Mouse (Mus musculus): ENCODE results near the gene 2900011O08Rik. TPM values are rescaled to one million over a fixed set of nuclear protein-coding genes. Genes with fewer than 3 reads are reported as not detected.
"Not testable (repeated sequence)": the region's sequence is repeated elsewhere in the genome, so short reads cannot be mapped to it uniquely, and the experiment has no call there.

The 2900011O08Rik gene
- polyA plus RNA-seq, 1 experiment from 2014 or later, result 142 TPM

- Histone ChIP-seq H3K4me3 (ENCODE audit: low read depth, low read length) (no peak overlapping the region), H3K9ac (ENCODE audit: low read length) (no peak overlapping the region), H3K4me1 (ENCODE audit: control insufficient read depth, insufficient read depth, low read length) (no peaks in the 10 kb centered on the region), H3K9me3 (replicated peaks; ENCODE audit: control insufficient read depth, low read length) (no peaks in the 10 kb centered on the region), H3K27me3 (replicated peaks; ENCODE audit: control insufficient read depth, insufficient read depth, low read length) (no peaks in the 10 kb centered on the region), H3K36me3 (ENCODE audit: control insufficient read depth, insufficient read depth, low read length) (no peaks in the 10 kb centered on the region), H3K4me2 (ENCODE audit: low read length) (no peak overlapping the region), H3K27ac (ENCODE audit: low read depth, low read length) (no peak overlapping the region)
- WGBS, result 16% methylated on average over 1 of the region's 1 CpGs
- ATAC-seq (no peak), DNase-seq (ENCODE audit: low spot score) (no peak)
Measured at GRCm38 (mm10) chr16:13962053-13962452, 24.4 kb upstream of the 2900011O08Rik start.

GRCm38 (mm10) chr16:13969096-13969495 is 17.3 kb upstream of the 2900011O08Rik start:
- ATAC-seq, result no peak
- WGBS, result 92% methylated on average over 1 of the region's 1 CpGs
- no peak overlapping the region for H3K4me2 ChIP-seq (ENCODE audit: low read length)

GRCm38 (mm10) chr16:13972051-13972450 is 14.4 kb upstream of the 2900011O08Rik start:
- Histone ChIP-seq H3K9ac (ENCODE audit: low read length) (no peak overlapping the region), H3K9me3 (replicated peaks; ENCODE audit: control insufficient read depth, low read length) (no peaks in the 10 kb centered on the region), H3K36me3 (ENCODE audit: control insufficient read depth, insufficient read depth, low read length) (no peaks in the 10 kb centered on the region), H3K4me1 (ENCODE audit: control insufficient read depth, insufficient read depth, low read length) (no peaks in the 10 kb centered on the region), H3K4me2 (ENCODE audit: low read length) (no peak overlapping the region), H3K27me3 (replicated peaks; ENCODE audit: control insufficient read depth, insufficient read depth, low read length) (no peaks in the 10 kb centered on the region), H3K4me3 (ENCODE audit: low read depth, low read length) (no peak overlapping the region), H3K27ac (ENCODE audit: low read depth, low read length) (no peak overlapping the region)
- ATAC-seq (no peak), DNase-seq (ENCODE audit: low spot score) (no peak)
- 92% methylated on average over 8 of the region's 8 CpGs for WGBS

More at GRCm38 (mm10) chr16:13969096-13969495, 17.3 kb upstream of the 2900011O08Rik start:
- no peak for DNase-seq (ENCODE audit: low spot score)
- H3K9me3 ChIP-seq (replicated peaks; ENCODE audit: control insufficient read depth, low read length), result no peaks in the 10 kb centered on the region
- no peaks in the 10 kb centered on the region for H3K36me3 ChIP-seq (ENCODE audit: control insufficient read depth, insufficient read depth, low read length)
- no peak overlapping the region for H3K27ac ChIP-seq (ENCODE audit: low read depth, low read length)
- no peaks in the 10 kb centered on the region for H3K4me1 ChIP-seq (ENCODE audit: control insufficient read depth, insufficient read depth, low read length)
- no peak overlapping the region for H3K9ac ChIP-seq (ENCODE audit: low read length)
- H3K27me3 ChIP-seq (replicated peaks; ENCODE audit: control insufficient read depth, insufficient read depth, low read length), result no peaks in the 10 kb centered on the region
- H3K4me3 ChIP-seq (ENCODE audit: low read depth, low read length), result no peak overlapping the region

- not testable (repeated sequence) for DNase-seq (ENCODE audit: low spot score); H3K4me1 ChIP-seq (ENCODE audit: control insufficient read depth, insufficient read depth, low read length); H3K4me2 ChIP-seq (ENCODE audit: low read length); H3K9me3 ChIP-seq (replicated peaks; ENCODE audit: control insufficient read depth, low read length); H3K9ac ChIP-seq (ENCODE audit: low read length); H3K4me3 ChIP-seq (ENCODE audit: low read depth, low read length); H3K36me3 ChIP-seq (ENCODE audit: control insufficient read depth, insufficient read depth, low read length); H3K27me3 ChIP-seq (replicated peaks; ENCODE audit: control insufficient read depth, insufficient read depth, low read length); ATAC-seq; H3K27ac ChIP-seq (ENCODE audit: low read depth, low read length)
- 80% methylated on average over 4 of the region's 4 CpGs for WGBS
Measured at GRCm38 (mm10) chr16:13976358-13976896, 10.0 kb upstream of the 2900011O08Rik start.

GRCm38 (mm10) chr16:13977026-13977425 is 9.4 kb upstream of the 2900011O08Rik start:
- 54% methylated on average over 1 of the region's 1 CpGs for WGBS

GRCm38 (mm10) chr16:13981726-13982125 is 4.7 kb upstream of the 2900011O08Rik start:
- ATAC-seq; DNase-seq (ENCODE audit: low spot score); H3K9me3 ChIP-seq (replicated peaks; ENCODE audit: control insufficient read depth, low read length); H3K27me3 ChIP-seq (replicated peaks; ENCODE audit: control insufficient read depth, insufficient read depth, low read length); H3K36me3 ChIP-seq (ENCODE audit: control insufficient read depth, insufficient read depth, low read length); H3K4me2 ChIP-seq (ENCODE audit: low read length); H3K4me3 ChIP-seq (ENCODE audit: low read depth, low read length); H3K27ac ChIP-seq (ENCODE audit: low read depth, low read length); H3K9ac ChIP-seq (ENCODE audit: low read length); H3K4me1 ChIP-seq (ENCODE audit: control insufficient read depth, insufficient read depth, low read length): not testable (repeated sequence)
- 74% methylated on average over 3 of the region's 3 CpGs for WGBS

More at GRCm38 (mm10) chr16:13977026-13977425, 9.4 kb upstream of the 2900011O08Rik start:
- not testable (repeated sequence) for H3K9me3 ChIP-seq (replicated peaks; ENCODE audit: control insufficient read depth, low read length); H3K36me3 ChIP-seq (ENCODE audit: control insufficient read depth, insufficient read depth, low read length); H3K4me2 ChIP-seq (ENCODE audit: low read length); H3K4me3 ChIP-seq (ENCODE audit: low read depth, low read length); H3K4me1 ChIP-seq (ENCODE audit: control insufficient read depth, insufficient read depth, low read length); DNase-seq (ENCODE audit: low spot score); H3K27ac ChIP-seq (ENCODE audit: low read depth, low read length); ATAC-seq; H3K27me3 ChIP-seq (replicated peaks; ENCODE audit: control insufficient read depth, insufficient read depth, low read length); H3K9ac ChIP-seq (ENCODE audit: low read length)

GRCm38 (mm10) chr16:13983161-13983560 is 3.2 kb upstream of the 2900011O08Rik start:
- H3K9ac ChIP-seq (ENCODE audit: low read length), result no peak overlapping the region
- no peak overlapping the region for H3K4me3 ChIP-seq (ENCODE audit: low read depth, low read length)
- 82% methylated on average over 5 of the region's 5 CpGs for WGBS
- H3K27ac ChIP-seq (ENCODE audit: low read depth, low read length), result no peak overlapping the region
- no peak overlapping the region for H3K4me2 ChIP-seq (ENCODE audit: low read length)
- peaks cover 9% of the 10 kb centered on the region for H3K4me1 ChIP-seq (ENCODE audit: control insufficient read depth, insufficient read depth, low read length)
- no peaks in the 10 kb centered on the region for H3K36me3 ChIP-seq (ENCODE audit: control insufficient read depth, insufficient read depth, low read length)
- H3K9me3 ChIP-seq (replicated peaks; ENCODE audit: control insufficient read depth, low read length), result no peaks in the 10 kb centered on the region
- H3K27me3 ChIP-seq (replicated peaks; ENCODE audit: control insufficient read depth, insufficient read depth, low read length), result no peaks in the 10 kb centered on the region
- ATAC-seq, result no peak
- DNase-seq (ENCODE audit: low spot score), result no peak

GRCm38 (mm10) chr16:13986197-13986573 is 219 bp upstream of the 2900011O08Rik start:
- Histone ChIP-seq H3K4me2 (ENCODE audit: low read length) (peak overlapping the region; percentile 65), H3K4me1 (ENCODE audit: control insufficient read depth, insufficient read depth, low read length) (peaks cover 15% of the 10 kb centered on the region), H3K27me3 (replicated peaks; ENCODE audit: control insufficient read depth, insufficient read depth, low read length) (no peaks in the 10 kb centered on the region), H3K36me3 (ENCODE audit: control insufficient read depth, insufficient read depth, low read length) (no peaks in the 10 kb centered on the region), H3K27ac (ENCODE audit: low read depth, low read length) (peak overlapping the region; percentile 87), H3K9me3 (replicated peaks; ENCODE audit: control insufficient read depth, low read length) (no peaks in the 10 kb centered on the region), H3K9ac (ENCODE audit: low read length) (peak overlapping the region; percentile 85), H3K4me3 (ENCODE audit: low read depth, low read length) (peak overlapping the region; percentile 70)
- no peak for DNase-seq (ENCODE audit: low spot score)
- 23% methylated on average over 3 of the region's 3 CpGs for WGBS
- peak; percentile 57 for ATAC-seq

GRCm38 (mm10) chr16:13992518-13993248 is 6.3 kb downstream of the 2900011O08Rik start:
- Histone ChIP-seq H3K4me1 (ENCODE audit: control insufficient read depth, insufficient read depth, low read length) (peaks cover 10% of the 10 kb centered on the region), H3K27me3 (replicated peaks; ENCODE audit: control insufficient read depth, insufficient read depth, low read length) (no peaks in the 10 kb centered on the region), H3K4me3 (ENCODE audit: low read depth, low read length) (no peak overlapping the region), H3K9ac (ENCODE audit: low read length) (no peak overlapping the region), H3K27ac (ENCODE audit: low read depth, low read length) (no peak overlapping the region), H3K4me2 (ENCODE audit: low read length) (no peak overlapping the region), H3K9me3 (replicated peaks; ENCODE audit: control insufficient read depth, low read length) (no peaks in the 10 kb centered on the region), H3K36me3 (ENCODE audit: control insufficient read depth, insufficient read depth, low read length) (no peaks in the 10 kb centered on the region)
- no peak for DNase-seq (ENCODE audit: low spot score)
- 89% methylated on average over 11 of the region's 11 CpGs for WGBS
- ATAC-seq, result no peak
